ENCODE assay signal across 11 mouse cellular contexts in the genomic region with DNA sequence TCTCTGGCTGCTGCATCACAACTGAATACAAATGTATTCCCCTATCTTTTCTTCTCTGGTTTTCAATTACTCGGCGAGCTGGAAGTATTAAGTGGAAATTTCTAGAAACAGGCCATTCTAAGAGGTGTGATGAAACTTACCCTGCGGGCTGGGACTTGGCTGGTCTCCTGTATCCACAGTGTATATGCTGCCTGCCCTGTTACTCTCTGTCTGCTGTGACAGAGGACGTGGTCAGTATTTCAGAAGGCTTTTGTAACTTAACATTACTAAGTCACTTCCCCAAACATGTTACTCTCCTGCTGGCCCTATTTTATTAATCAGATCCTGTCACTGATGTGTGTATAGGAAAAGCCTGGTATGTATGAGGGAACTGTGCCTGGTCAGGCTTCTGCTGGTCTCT. TPM values are rescaled to one million over a fixed set of nuclear protein-coding genes. Genes with fewer than 3 reads are reported as not detected.
DNase-seq lines count a peak whose midpoint lies in the region; ATAC-seq and TF ChIP-seq lines count a peak whose summit lies in the region.
"Had no signal": no experiment of that assay in that cellular context is flagged by ENCODE, and none has a peak within 500 bp of the region (broad histone marks: within the 10 kb centered on the region; RNA-seq: fewer than 3 reads in every experiment).

No protein-coding gene starts in this region.

- ATAC-seq in kidney, postnatal 0 days (replicated peaks; ENCODE audit: low FRiP score, low read depth) = no peak
- no peak for ATAC-seq in liver, embryonic 12.5 days

- H3K4me2 ChIP-seq in kidney, postnatal 0 days (ENCODE audit: low read length) = no peak overlapping the region
- H3K4me2 ChIP-seq in liver, embryonic 12.5 days = no peak overlapping the region
- H3K4me2 ChIP-seq: hindbrain, embryonic 14.5 days; limb, embryonic 12.5 days had no signal

- no peak for TF ChIP-seq CTCF in kidney, postnatal 0 days (IDR thresholded peaks at IDR 0.05; ENCODE audit: low read depth)

- peak; percentile 4 for DNase-seq in adrenal gland, postnatal 25 days
- no peak for DNase-seq in adrenal gland, postnatal 36 days
- DNase-seq in kidney, postnatal 0 days (ENCODE audit: low spot score) = no peak
- no peak for DNase-seq in kidney, adult 18-20 months
- peak; percentile 80 for DNase-seq in 416B (ENCODE audit: low read depth)
- DNase-seq in right cerebral cortex, adult 2 months (ENCODE audit: low spot score in 2 of 2) = no peak
- DNase-seq in right cerebral cortex, postnatal 25 days = no peak
- DNase-seq: thymus, postnatal 25 days had no signal

- H3K4me1 ChIP-seq in kidney, postnatal 0 days (replicated peaks; ENCODE audit: insufficient read depth, low read length) = peaks cover 22% of the 10 kb centered on the region
- H3K4me1 ChIP-seq in liver, embryonic 12.5 days = peaks cover 97% of the 10 kb centered on the region

- no peak overlapping the region for H3K4me3 ChIP-seq in kidney, postnatal 0 days (replicated peaks; ENCODE audit: low read depth, low read length)
- no peak overlapping the region for H3K4me3 ChIP-seq in liver, embryonic 12.5 days
- H3K4me3 ChIP-seq: limb, embryonic 12.5 days had no signal

- H3K27ac ChIP-seq in kidney, postnatal 0 days = 0 out of 2 replicates have a peak overlapping the region, but pooled peaks have one; percentile 34
- peak overlapping the region; percentile 74; the same call in 1 of the 2 replicates for H3K27ac ChIP-seq in liver, embryonic 12.5 days
- H3K27ac ChIP-seq: hindbrain, embryonic 14.5 days; limb, embryonic 12.5 days had no signal

- no peaks in the 10 kb centered on the region for H3K36me3 ChIP-seq in kidney, postnatal 0 days (ENCODE audit: insufficient read depth, low read length)
- H3K36me3 ChIP-seq in liver, embryonic 12.5 days = peaks cover 16% of the 10 kb centered on the region; the same call in 1 of the 2 replicates

- no peaks in the 10 kb centered on the region for H3K27me3 ChIP-seq in kidney, postnatal 0 days (ENCODE audit: insufficient read depth, low read length)
- no peaks in the 10 kb centered on the region for H3K27me3 ChIP-seq in liver, embryonic 12.5 days (replicated peaks)
- H3K27me3 ChIP-seq: limb, embryonic 12.5 days had no signal

- WGBS in kidney, postnatal 0 days = 82% methylated on average over 4 of the region's 4 CpGs
- 52% methylated on average over 4 of the region's 4 CpGs for WGBS in liver, embryonic 12.5 days (ENCODE audit: insufficient replicate concordance)

- H3K9me3 ChIP-seq in kidney, postnatal 0 days (replicated peaks; ENCODE audit: low read length) = no peaks in the 10 kb centered on the region
- no peaks in the 10 kb centered on the region for H3K9me3 ChIP-seq in liver, embryonic 12.5 days (replicated peaks)
- H3K9me3 ChIP-seq: limb, embryonic 12.5 days had no signal

- H3K9ac ChIP-seq in kidney, postnatal 0 days (ENCODE audit: low read depth, low read length) = no peak overlapping the region
- no peak overlapping the region for H3K9ac ChIP-seq in liver, embryonic 12.5 days
- H3K9ac ChIP-seq: hindbrain, embryonic 14.5 days; limb, embryonic 12.5 days had no signal

RNA-seq across cellular contexts. Expression of a gene that starts 5.2 kb away (rescaled TPM):
- total RNA-seq in adrenal gland, postnatal 25 days (2021) = 144 and 210 TPM in 2 replicates
- 100 to 1,000 TPM; 198 to 275 TPM for total RNA-seq in adrenal gland, postnatal 36 days (2021)
- polyA plus RNA-seq in kidney, postnatal 0 days (2015; fragmentation: Nextera tagmentation; extraction: Ambion mirVana) = 63.8 and 65.5 TPM in 2 replicates
- 40.5 and 45.1 TPM in 2 replicates for polyA plus RNA-seq in liver, embryonic 12.5 days (2016; fragmentation: Nextera tagmentation; extraction: Ambion mirVana)

RNA-seq across cellular contexts. Expression of a gene that starts 26.1 kb away (rescaled TPM):
- 1.1 and 2.7 TPM in 2 replicates for total RNA-seq in adrenal gland, postnatal 25 days (2021)
- total RNA-seq in adrenal gland, postnatal 36 days (2021) = 1 to 10 TPM; 3.4 to 3.9 TPM
- polyA plus RNA-seq in kidney, postnatal 0 days (2015; fragmentation: Nextera tagmentation; extraction: Ambion mirVana) = 3.4 TPM in 2 replicates
- 0.15 and 0.16 TPM in 2 replicates for polyA plus RNA-seq in liver, embryonic 12.5 days (2016; fragmentation: Nextera tagmentation; extraction: Ambion mirVana)

RNA-seq across cellular contexts. Expression of a gene that starts 29.4 kb away (rescaled TPM):
- total RNA-seq in adrenal gland, postnatal 25 days (2021) = 14.8 and 16.5 TPM in 2 replicates
- 10 to 100 TPM; 55.5 to 60.8 TPM for total RNA-seq in adrenal gland, postnatal 36 days (2021)
- polyA plus RNA-seq in kidney, postnatal 0 days (2015; fragmentation: Nextera tagmentation; extraction: Ambion mirVana) = 0.58 and 0.64 TPM in 2 replicates
- 0.73 and 0.77 TPM in 2 replicates for polyA plus RNA-seq in liver, embryonic 12.5 days (2016; fragmentation: Nextera tagmentation; extraction: Ambion mirVana)

RNA-seq across cellular contexts. Expression of a gene that starts 44.5 kb away (rescaled TPM):
- 33.3 and 38.6 TPM in 2 replicates for total RNA-seq in adrenal gland, postnatal 25 days (2021)
- 10 to 100 TPM; 36.3 to 37.8 TPM for total RNA-seq in adrenal gland, postnatal 36 days (2021)
- polyA plus RNA-seq in kidney, postnatal 0 days (2015; fragmentation: Nextera tagmentation; extraction: Ambion mirVana) = 19.8 and 23.5 TPM in 2 replicates
- 19.7 and 20.7 TPM in 2 replicates for polyA plus RNA-seq in liver, embryonic 12.5 days (2016; fragmentation: Nextera tagmentation; extraction: Ambion mirVana)

Comparison
In these comparisons a context has a peak if more than half of its experiments do, and no peak if none do; other contexts are left out.
1. DNase-seq: peak in adrenal gland, postnatal 25 days (single experiment) and 416B (single experiment); none in adrenal gland, postnatal 36 days (0 of 2), kidney, postnatal 0 days (single experiment), kidney, adult 18-20 months (single experiment), right cerebral cortex, adult 2 months (0 of 2) and right cerebral cortex, postnatal 25 days (single experiment).